Mouse (Mus musculus) urinary bladder, adult 18-20 months (tissue): Measurements from ENCODE around the gene Tbc1d16.
A peak's percentile ranks its signal among the peaks of the same experiment; 100 is the strongest.

ENCODE experiments used
- DNase-seq, 2 experiments: peaks; one replicate each; pipeline ENCODE4 v3.0.0; 2022; ENCODE audit warnings: low spot score in 2 of 2, mixed read lengths in 2 of 2

Tbc1d16 gene

DNA sequence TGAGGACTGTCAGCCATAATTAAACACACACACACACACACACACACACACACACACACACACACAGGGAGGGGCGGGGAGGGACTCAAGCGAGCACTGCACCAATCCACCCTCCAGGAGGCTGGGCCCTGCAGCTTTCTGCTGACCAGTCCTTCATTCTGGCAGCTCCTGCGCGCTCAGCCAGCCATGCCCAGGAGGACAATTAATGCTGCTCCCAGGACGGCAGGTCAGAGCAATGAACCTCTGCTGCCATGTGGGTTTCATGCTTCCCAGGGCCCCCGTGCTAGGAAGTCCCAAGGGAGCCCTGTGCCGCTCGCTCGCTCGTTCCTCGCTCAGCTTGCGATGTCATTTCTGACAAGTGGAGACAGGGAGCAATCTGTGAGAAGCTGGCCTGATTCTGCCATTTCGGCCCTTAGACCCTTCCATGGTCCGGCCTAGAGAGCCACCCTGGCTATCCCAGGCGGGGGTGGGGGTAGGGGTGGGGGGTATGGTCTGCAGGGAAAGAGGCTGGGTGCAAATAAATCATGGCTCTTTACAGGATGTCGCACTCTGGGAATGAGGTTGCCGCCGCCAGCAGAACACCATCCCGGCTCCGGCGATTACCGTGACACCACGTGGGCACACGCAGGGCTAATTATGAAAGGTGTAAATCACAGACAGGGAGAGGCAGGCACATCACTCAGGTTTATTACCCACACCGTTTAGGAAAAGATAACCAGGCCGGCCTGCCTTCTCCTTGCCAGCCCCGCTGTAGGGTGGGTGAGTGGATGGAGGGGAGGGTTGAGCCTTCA, 51.7 kb downstream of the Tbc1d16 start:
- no peak for DNase-seq

DNA sequence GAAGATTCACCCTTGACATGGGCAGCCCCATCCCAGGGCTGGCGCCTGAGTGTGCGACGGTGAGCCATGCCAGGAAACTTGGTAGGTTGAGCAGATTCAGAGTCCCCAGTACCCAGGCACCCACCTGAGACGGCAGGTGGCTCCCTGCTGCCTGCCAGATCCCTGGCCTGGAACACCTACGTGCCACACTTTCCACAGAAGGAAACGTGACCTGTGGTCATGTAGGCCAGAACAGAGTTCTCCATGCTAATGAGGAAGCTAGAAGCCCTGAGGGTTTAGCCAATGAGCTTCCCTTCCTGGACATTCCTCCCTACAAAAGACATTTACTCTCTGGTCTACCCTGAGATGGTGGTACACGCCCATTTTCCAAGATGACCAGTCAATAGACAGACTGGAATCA, 56.7 kb downstream of the Tbc1d16 start:
- no peak for DNase-seq

DNA sequence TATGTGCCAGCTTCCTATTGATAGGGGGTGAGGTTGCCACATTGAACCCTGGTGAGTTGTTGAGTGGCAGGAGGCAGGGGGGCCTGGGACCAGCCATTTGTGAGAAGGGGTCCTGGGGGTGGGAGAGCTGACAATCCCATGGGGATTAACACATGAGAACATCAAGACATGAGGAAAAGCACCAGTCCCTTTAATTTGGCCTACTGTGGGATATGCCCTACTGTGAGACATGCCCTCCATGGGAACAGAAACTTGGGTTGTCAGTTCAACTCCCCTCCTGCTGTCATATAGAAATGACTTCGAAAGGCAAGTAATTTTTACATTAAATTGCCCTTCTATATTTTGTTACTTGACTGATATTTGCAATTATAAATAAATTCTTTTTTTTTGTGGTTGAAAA, 59.4 kb downstream of the Tbc1d16 start:
- DNase-seq: no peak

DNA sequence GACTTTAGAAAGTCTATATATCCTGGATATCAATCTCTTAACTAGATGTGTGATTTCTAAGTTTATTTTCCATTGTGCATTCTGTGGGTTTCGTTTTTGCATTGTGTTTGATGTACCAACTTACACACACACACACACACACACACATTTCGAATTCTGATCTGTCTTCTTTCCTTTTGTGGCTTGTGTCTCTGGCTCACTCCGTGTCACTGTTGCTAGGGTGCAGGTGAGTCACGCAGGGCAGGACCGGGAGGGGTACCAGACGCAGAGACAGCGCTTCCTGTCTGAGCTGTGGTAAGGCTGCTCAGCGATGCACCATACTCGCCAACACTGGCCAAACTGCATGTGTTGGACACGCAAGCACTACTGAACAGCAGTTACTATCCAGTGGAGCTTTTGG, 62.3 kb downstream of the Tbc1d16 start:
- peak in 1 of 2 experiments; percentile 39 for DNase-seq

DNA sequence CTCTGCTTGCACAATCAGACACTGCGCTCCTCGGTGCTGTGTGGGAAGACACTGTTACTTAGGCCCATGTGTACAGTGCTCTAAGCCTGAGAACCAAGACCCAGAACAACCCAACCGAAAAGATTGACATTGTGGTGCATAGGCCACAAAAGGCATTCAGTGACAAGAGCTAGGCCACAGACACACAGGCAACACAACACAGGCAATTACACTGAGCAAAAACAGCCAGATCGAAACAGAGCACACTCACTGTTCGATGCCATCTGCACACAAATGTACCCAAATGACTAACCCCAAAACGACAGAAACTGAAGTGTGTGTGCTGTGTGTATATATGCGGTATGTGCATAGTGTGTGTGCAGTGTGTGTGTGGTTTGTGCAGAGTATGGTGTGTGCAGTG, 63.9 kb downstream of the Tbc1d16 start:
- DNase-seq: no peak

DNA sequence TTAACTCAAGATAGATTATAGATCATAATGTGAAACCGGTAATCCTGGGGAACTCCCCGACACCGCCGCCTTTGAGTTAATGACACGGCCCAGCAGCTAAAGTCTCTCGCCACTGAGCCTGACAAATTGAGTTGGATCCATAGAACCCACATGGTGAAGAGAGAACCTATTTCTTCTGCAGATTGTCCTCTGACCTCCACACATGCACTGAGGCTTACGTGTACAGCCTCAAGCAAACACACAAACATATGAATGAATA, 64.6 kb downstream of the Tbc1d16 start:
- DNase-seq: no peak

DNA sequence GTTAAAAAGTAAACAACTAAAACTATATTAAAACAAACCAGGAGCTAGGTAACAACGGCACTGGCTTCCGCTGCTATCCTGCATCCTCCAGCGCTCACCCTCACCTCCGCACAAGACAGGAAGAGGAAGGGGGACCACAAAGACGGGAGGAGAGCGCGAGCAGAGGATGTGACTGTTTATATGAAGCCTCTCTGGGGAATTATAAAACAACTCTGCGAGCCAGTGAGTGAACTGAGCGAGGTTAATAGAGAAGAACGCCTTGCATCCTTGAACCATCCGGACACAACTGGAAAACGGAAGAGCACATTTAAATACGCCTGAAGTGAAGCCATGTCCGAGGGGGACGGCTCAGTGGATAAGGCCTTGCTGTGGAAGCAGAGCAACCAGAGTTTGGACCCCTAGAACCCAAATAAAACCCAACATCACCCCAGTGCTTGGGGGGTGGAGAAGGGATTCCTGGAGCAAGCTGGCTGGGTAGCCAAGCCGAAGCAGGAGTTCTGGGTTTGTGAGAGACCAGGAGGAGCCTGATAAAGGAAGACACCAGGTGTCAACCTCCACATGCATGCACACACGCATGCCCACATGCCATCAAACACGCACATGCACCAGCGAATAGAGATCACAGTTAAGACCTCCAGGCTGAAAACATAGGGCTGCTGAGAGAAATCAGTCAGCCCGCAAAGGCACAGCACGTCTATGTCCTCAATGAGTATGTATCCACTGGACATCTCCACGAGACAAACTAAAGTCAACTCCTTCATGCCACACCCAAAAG, 65.2 kb downstream of the Tbc1d16 start:
- no peak for DNase-seq

DNA sequence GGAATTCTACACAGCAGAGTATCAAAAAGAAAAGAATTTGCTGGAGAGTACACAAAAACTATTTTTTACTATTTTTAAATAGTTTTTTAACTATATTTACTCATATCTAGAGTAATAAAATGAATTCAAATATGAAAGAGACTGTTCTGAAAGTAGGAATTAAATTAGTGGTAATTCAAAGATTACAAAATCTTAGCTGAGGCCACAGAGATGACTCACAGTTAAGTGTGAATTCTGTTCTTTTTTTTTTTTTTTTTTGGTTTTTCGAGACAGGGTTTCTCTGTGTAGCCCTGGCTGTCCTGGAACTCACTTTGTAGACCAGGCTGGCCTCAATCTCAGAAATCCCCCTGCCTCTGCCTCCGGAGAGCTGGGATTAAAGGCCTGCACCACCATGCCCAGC, 66.6 kb downstream of the Tbc1d16 start:
- DNase-seq: no peak

DNA sequence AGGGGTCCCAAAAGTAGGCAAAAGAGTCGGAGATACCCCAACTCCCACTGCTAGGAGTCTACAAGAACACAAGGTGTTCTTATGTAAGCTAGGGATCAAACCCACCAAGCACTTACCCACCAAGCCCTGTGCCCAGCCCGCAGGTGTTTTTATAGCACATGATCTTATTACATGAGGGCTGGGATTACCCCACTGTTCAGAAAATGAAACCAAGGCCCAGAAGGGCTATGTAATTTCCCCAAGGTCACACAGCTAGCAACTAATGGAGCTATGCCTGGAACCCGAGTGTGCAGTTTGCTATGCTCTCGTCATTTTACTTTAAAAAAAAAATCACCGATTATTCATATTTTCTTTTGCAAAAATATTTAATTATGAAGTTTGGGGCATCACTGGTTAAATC, 68.2 kb downstream of the Tbc1d16 start:
- no peak for DNase-seq

DNA sequence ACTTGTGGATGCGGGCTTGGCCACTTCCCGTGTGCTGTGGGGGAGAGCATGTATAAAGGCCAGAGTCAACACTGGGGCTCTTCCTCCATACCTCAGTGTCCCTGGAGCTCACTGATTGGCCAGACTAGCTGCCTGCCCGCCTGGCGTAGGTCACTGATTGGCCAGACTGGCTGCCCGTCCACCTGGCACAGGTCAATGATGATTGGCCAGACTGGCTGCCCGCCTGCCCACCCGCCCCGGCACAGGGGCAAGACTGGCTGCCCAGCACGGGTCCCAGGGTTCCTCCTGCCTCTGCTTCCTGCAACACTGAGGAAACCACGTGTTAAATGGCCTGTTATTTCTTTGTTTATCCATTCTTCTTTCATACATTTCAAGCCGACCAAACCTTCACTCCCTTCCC, 68.8 kb downstream of the Tbc1d16 start:
- no peak for DNase-seq

DNA sequence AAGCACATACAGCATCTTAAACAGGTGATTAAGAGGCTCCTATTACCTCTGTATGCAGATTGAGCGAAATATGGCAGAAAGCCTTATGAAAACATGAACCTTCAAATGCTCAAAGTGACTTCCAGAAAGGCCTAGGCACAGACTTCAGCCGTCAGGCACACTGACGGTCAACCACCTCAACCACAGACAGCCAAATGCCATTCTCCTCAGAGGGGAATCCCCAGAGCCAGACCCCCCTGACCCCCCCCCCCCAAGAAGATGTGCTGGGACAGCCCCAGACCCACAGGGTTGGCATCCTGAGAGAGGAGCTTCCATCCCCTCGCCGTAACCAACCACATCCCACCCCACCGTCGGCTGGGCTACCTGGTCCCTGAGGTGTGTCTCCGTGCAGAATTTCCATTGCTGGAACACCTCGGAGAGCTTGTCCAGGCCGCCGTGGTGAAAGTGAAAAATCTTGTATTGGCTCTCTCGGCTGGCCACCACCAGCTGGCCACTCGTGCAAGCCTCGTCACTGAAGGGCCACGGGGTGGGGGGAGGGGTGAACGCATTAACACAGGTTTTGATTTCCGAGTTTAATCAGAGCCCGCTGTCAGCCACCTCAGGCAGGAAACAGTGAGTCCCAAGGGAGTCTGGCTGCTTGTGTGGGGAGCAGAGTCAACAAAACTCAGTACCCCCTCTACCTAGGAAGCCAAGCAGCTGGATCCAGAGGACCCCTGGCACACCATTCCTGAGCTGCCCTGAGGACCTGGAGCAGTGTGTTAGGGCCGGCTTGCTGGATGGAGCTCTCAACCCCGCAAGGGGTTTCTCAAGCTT, 70.7 kb downstream of the Tbc1d16 start:
- DNase-seq: no peak

DNA sequence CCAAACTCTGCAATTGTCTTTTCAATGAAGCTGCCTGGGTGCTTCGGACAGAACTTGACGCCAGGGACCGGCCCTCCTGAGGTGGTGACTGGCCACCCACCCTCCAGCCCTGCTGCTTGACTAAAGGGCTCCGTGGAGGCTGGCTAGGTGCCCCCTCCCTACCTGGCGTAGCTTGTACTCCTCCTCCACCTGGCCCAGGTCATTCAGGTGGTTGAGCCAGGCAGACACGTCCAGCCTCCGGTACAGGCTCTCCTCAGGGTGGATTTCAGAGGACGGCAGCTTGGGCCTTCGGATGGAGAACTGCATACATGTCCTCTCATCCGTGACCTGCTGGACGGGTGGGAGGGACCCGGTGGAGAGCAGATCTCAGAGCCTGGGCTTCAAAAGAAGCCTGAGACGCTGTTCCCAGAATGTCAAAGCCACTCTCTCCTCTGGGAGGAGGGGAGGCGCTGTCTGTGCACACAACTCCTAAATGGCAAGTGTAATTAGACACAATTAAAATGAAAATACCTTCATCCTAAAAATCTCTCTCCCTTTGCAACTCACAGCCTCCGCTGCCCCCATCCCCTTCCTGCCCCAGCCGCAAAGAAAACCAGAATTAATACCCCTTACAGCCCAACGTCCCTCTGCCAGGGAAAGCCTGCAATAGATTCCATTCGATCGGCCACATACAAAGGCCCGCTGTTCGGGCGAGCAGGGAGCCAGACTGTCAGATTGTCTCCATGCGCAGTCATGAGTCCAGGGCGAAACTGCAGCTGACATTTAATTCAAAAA, 71.6 kb downstream of the Tbc1d16 start:
- DNase-seq: no peak

DNA sequence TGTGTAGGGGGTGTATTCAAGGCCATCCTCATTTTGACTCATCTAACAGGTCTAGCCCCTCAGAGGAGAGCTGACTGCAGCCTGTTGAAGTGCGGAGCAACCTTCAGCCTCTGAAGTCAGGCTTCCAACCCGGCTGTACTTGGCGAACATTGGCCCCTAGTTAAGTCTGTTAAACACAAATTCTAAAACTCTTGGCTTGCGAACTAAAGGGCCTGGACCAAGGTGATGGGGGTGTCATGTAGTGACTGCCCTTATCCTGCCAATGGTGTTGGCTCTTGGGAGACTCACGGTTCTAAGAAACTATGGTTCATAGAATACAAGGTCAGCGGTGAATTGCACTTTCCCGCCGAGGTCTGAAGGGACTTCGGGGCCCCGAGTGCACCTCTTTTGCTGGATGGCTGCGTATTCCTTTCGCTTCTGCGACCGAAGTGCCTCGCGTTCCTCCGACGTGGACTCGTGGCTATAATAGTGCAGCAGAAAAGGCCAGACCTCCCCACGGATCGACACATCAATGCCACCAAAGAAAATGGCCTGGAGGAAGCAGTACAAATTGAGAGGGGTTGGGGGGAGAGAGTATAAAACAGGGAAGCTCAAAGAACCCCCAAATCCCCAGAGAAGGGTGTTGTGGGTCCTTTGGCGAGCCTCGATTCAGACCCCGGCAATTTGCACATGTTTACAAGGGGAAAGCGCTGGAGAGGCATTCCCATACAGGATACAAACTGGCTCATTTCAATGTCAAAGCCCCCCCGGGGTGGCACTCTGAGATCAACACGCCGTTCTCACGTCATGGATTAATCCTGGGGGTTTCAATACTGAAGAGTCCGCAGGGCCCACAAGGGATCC, 72.4 kb downstream of the Tbc1d16 start:
- no peak for DNase-seq

DNA sequence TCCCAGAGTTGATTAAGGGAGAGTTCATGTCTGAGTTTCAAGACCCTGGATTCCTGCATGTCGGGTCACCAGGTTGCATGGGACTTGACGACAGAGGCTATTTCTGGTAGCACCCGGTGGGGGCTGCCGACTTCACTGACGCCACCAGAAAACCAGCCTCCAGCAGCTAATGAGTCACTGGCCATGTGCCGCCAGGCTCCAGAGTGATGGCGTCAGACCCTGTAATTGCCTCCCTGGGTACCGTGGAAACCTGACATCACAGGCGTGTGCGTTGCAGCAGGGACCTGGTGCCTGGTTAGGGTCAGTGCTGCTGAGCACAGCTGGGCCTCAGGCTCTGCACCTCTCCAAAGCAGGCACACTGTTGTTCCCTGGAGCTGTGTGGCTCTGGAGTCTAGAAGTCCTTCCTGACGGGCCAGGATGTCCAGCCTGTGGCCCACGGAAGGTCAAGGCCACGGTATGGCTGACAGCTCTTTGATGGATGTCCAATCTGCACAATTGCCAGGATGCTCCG, 75.9 kb downstream of the Tbc1d16 start:
- DNase-seq: no peak

DNA sequence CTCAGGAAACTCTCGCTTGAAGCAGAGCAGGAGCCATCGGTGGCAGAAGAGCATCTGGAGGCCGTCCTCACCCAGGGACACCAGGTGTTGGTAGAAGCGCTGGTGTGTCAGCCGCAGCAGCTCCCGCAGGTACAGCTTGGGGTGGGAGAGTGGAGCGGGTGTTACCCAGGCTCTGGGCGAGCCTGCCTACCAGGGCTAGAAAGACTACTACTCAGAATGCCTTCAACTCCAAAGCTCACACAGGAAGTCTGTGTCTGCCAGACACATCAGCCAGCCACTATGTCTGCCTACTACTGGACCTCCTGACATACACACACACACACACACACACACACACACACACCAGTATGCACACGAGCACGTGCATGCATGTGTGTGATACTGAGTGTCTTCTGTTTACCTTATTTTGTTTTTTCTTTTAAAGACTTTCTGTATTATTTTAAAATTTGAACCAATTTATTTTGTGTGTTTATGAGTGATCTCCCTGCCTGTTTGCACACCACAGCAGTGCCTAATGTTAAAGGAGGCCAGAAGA, 77.2 kb downstream of the Tbc1d16 start:
- no peak for DNase-seq

DNA sequence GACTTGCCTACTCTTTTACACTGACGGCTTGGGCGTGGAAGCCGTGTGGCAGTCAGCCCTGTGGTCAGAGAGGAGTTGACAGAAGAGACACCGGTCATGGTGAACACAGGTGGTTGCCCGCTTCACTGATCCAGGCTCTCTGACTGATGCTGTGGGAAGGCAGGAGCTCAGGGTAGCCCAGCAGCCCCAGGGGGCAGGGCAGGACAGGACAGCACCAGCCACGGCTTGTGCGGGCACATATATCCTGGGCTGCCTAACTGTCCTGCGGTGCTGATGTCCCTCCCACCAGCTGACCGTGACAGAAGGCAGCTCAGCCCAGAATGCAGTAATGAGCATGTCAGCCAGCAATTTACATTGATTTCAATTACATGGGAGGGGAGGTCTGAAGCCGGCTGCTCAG, 77.9 kb downstream of the Tbc1d16 start:
- no peak for DNase-seq

DNA sequence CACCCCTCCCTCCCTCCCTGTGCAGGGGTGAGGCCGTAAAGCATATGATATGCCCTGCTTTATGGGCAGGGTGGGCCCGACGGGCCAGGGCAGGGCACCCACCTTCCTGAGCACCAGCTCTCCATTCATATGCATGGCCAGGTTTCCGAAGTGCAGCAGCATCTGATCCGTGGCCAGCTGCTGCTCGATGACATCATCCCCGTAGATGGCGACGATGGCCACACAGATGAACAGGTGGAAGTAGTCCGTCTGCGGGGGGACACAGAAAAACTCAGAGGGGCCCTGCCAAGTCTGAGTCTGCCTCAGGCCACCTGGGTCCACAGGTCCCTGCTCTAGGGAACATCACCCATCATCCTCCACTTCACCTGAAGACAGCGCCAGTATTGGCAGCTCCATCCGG, 79.5 kb downstream of the Tbc1d16 start:
- DNase-seq: no peak

DNA sequence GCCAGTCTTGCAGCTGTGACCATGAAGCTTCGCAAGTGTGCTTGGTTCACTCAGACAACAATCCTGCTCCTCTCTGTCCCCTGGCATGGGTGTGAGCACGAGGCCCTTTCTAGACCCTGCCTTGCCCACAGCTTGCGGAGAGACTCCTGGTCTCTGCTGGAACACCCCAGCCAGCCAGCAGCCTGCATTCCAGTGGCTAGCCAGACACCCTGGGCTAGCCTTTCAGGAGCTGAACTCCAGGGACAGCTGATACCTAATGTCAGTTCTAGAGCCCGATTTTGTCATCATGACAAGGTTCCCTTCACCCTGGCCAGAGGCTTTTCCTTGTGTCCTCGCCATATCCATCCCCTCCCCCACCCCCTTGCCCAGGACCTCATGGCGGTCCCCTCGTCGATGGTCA, 81.1 kb downstream of the Tbc1d16 start:
- no peak for DNase-seq

DNA sequence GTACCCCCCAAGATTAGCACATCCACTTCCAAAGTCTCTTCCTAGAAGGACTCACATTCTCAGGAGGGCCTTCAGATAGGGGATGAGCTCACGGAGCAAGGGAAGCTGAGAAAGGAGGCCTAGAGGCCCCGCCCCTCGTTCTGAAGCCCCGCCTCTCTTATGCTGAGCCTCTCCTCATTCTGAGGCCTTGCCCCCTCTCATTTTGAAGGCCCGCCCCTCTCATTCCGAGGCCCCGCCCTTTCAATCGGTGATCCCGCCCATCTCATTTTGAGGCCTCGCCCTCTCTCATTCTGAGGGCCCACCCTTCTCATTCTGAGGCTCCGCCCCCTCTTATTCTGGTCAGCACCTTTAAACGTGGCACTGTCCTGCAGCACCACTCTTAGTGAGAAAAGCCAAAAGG, 82.2 kb downstream of the Tbc1d16 start:
- DNase-seq: no peak

DNA sequence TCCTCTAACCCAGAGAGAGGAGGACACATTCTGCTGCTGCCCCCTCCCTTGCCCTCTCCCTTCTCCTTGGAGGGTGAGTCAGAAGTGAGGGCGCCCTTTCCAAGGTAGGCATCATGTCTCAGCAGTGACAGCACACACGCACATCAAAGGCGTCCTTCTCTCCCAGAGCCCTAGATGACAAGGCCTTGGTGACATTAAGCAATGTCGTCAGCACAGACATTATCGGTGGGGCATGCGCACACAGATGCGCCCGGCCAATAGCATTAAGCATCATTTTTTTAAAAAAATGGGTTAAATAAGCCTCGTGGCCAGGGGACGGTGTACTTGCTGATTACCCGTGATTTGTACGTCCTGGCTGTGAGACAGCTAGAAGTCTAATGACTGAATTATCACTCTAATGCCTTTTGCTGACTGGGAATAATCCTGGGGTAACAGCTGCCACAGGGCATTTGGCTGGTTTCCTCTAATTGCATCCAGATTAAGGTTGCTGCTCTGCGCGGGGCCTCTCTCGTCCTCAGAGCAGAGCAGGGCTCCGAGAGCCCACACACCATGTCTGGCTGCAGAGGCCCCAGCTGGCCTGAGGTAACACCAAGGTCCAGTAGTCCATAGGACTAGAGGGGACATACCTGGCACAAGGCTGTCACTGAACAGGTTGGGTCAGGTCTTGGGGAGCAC, 83.4 kb downstream of the Tbc1d16 start:
- DNase-seq: no peak
